Mouse (Mus musculus): ENCODE data around the gene Ptpn20. TPM values are rescaled to one million over a fixed set of nuclear protein-coding genes. Genes with fewer than 3 reads are reported as not detected.
A peak's percentile ranks its signal among the peaks of the same experiment; 100 is the strongest.

Ptpn20 gene
- total RNA-seq (2021) (not detected), polyA plus RNA-seq (2012; rRNA removed) (not detected in 2 replicates)
- long read RNA-seq: 0 reads

DNA sequence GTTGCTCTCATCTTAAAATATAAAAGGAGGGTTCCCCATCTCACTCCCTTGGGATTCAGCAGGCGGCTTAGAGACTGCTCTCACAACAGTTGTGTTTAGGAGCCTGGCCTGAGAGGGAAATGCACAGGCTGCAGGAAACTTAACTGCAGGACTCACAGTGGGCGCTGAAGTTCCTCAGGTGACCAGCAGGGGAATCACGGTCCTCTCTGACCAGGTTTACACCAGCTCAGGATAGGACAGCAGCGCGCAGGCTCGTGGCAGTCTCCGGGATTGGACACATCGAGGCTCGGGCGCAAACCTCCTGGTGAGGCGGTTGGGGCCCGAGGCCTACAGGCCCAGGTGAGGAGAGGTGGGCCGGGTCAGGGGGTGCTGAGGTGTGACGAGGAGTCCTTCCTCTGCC, at the start of gene Ptpn20:
Gene Ptpn20, plus strand, starts transcription at position 257 of the 400 bp plus-strand sequence.
- DNase-seq: no peak

DNA sequence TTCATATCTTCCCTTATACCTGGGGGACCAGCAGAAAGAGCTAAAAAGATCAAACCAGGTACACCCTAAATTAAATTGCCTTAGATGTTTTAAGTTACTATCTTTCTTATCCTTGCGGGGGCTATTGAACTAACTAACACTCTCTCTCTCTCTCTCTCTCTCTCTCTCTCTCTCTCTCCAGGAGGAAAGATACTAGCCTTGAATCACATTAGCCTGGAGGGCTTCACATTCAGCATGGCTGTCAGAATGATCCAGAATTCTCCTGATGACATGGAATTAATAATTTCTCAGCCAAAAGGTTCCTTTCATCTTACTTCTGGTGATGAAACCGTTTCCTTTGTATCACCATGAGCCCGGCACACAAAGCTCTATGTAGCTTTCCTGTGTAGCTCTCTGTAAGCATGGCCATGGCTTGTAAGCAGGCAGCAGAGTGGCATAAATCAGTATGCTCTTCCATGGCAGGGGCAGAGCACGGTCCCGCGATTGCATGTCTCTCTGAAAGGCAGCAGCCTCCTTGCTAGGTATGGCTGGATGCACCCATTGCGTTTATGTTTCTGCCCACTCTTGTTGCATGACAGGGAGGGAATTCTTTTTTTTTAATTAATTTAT, 49.3 kb upstream of the Ptpn20 start:
- DNase-seq: no peak

DNA sequence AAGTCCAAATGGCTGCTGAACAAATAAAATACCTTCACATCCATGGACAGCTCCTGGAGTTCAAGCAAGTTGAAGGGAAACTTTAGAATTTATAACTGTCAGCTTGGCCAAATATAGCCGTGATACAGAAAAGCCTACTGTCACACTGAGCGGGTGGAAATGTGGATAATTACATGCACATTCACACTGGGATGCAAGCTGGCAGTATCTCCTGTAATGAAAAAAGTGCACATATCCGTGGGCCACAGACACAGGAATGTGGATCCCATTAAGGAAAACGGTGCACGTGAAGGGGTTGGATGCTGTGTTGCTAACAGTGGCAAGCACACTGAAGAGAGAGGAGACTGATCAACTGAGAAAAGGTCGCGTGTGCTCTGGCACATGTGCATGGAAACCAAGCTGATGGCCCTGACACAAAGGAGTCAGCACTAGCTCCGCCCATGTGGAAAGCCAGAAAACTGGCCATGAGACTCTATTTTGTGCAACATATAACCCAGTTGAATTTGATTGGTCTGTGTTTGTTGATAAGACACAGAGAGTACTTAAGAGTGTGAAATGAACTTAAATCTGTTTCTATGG, 43.4 kb upstream of the Ptpn20 start:
- no peak for DNase-seq

DNA sequence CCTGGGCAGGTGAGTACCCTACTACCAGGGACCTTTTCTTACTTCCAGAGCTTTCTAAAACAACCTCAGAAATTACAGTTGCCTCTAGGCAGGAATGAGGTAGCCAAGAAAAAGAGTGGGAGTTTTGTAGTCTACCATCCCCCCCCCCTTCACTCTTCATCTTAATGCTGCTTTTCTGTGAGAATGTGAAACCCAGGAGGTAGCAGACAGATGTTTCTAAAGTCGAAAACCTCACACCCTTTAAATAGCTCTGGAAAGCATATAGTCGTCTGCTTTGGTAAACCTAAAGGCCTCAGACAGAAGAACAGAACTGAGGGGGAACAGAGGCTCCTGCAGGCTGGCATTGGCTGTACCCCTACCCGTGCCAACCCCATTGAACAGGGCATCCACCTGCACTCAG, 40.4 kb upstream of the Ptpn20 start:
- no peak for DNase-seq

DNA sequence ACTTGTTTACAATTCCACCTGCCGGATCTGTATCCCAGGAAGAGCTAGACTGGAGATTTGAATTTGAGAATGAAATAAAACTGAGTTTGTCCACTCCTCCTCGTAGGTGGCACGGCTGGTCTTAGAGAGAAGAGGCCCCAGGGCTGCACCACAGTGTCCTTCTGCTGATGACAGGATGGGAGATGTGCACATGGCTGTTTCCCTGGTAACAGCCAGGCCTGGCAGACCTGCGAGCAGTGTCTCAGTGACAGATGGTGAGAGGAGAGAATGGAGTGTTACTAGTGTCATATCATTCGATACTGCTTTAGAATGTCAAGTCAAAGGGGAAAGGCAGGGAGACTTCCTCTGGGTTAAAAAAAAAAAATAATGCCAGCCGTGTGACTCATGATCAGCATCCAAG, 39.2 kb upstream of the Ptpn20 start:
- peak; percentile 2 for DNase-seq

DNA sequence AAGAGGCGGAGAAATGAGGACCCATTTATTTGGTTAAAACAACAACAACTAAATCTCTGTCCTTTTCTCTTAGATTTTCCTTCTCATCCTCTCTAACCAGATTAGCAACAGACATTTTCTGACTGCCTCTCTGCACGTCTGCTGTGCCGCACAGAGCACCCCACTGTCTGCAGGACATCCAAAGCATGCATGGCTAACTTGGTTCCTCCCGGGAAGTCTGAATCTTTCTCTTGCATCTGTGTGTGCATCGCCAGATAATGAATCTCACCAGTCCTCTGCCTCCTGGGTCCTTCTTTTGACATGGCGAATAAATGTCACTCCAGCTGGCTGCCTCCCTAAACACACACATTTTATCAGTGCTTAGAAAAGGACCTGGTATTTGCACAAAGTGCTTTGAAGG, 18.3 kb upstream of the Ptpn20 start:
- DNase-seq: no peak

DNA sequence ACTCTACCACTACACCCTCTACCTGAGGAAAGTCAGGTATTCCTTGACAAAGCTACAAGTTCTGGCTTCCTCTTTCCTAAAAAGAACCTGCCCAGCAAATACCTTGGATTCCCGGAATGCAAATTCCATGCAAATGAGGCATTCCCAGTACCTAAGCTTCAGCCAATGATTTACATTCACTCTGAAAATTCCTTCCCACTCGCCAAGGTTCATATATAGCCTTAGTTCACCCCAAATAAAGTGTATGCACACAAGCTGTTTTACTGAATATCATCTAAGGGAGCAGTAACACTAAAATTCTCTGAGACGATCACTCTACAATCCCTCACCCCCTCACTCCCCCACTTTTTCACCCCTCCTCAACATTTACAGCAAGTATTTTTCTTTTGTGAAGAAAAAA, 15.4 kb upstream of the Ptpn20 start:
- DNase-seq: no peak

DNA sequence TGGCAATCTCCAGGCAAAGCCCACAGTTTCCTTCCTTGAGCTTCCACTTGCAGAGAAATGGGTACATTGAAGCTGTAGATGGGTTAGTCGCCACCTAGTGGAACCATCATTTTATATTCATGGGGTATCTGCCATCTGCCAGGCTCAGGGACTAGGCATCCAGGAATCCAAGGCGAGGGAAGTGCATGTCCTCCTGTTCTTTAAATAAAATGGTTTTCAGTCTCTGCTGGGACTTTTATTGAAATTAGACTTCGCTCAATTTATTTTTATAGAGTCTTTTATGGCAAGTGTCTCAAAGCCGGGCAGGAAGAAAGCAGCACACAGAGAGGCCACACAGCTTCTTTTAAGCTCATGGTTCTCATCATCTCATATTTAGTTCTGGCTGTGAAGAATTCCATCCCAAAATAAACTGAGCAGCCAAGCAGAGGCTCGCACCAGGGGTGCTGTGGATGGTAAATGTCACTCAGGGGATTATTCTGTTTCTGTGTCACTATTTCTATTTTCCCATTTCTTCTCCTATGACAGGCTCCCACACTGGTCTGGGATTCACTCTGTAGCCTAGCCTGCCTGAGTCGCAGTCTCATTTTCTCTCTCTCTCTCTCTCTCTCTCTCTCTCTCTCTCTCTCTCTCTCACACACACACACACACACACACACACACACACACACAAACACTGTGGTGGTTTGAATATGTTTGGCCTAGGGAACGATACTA, 9.1 kb upstream of the Ptpn20 start:
- no peak for DNase-seq

DNA sequence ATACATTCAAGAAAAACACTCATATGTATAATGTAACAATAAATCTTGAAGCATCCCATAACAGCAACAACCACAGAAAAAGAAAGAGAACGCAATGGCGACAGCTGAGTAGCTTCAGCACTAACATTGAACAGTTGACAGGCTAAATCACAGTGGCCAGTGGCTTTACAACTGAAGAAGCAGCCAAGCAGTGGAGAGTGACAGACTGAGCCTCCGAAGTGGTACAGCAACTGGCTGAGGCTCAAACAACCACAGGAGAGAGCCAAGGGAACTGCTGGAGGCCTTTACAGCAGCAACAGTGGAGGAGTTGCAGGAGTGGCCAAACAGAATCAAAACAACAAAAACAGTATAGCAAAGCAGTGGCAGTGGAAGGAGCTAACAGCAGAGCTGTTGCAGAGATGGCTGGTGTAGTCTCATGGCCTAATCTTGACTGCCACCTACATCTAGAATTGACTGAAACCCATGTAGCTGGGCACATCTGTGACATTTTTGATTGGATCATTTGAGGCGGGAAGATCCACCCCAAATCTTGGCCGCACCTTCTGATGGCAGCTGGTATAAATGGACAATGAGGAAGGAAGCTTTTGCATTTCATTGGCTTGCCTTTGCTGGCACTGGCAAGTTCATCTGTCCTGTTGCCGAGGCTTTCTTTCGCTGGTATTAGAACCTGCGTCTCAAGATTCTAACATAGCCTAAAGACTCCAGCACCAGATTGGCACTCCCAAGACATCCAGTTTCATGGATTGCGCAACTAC, 9.5 kb downstream of the Ptpn20 start:
- no peak for DNase-seq

DNA sequence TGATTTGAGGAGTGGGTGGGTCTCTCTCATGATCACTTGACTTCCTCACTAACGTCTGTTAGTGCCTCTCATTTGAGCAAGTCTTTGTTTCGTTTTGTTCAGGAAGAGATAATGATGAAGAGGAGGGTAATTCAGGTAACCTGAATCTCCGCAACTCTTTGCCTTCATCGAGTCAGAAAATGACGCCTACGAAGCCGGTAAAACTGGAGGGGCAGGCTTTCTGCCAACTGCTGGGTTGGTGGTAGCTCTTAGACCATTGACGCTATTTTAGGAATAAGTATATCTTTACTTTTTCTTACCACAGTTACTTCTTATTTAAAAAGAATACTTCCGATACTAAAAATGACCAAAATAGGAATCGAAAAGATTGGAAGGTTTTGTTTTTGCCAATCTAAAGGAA, 18.4 kb downstream of the Ptpn20 start:
- DNase-seq: no peak

DNA sequence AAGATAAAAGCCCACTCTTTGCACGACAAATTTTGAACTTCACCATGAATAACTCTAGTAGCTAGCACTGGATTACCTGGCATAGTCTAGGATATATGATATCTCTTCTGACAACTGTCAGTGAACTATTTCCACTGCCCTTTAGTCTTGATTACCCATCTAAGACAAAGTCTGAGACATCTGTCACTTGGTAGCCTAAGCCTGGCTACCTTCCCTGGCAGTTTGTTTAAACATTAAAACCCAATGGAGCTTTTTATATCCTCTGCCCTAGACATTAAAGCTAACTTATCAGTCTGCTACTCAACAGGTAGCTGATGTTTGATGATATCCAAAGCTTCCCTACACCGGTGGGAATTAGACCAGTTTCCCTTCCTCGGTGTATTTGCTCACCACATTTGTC, 36.0 kb downstream of the Ptpn20 start:
- no peak for DNase-seq

DNA sequence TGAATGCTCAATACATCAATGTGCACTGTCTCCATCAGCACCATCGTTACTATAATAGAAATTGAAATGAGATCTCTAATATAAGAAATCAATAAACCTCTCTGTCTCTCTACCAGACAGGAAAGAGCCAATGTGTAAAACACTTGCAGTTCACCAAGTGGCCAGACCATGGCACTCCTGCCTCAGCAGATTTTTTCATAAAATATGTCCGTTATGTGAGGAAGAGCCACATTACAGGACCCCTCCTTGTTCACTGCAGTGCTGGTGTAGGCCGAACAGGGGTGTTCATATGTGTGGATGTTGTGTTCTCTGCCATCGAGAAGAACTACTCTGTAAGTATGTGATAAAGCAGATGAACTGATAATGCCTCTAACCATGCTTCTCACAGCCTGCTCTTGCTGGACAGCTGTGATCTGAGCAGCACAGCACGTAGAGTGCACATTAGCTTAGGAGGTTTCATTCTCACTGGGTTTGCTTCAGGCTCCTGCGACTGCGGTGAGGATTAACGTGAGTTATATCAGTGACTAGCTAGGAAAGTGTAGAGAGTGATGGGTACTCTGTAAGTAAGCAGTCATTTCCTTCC, 43.9 kb downstream of the Ptpn20 start:
- no peak for DNase-seq

DNA sequence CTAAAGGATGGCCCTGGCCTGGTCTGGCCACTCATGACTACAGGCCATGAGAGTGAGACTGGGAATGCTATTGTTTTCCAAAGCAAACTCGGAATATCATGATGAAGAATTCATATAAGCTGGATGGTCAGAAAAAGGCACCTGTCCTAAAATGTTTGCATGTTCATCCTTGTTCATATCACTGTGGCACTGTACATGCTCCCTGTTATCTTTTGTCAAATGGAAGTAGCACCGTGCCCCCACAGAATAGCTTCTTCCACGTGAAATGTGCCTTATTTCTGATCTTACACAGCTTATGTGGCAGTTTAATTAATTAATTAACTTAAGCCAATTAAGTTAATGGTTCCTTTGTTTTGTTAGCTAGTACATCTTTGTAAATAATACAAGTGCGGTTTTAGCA, 45.3 kb downstream of the Ptpn20 start:
- DNase-seq: no peak

DNA sequence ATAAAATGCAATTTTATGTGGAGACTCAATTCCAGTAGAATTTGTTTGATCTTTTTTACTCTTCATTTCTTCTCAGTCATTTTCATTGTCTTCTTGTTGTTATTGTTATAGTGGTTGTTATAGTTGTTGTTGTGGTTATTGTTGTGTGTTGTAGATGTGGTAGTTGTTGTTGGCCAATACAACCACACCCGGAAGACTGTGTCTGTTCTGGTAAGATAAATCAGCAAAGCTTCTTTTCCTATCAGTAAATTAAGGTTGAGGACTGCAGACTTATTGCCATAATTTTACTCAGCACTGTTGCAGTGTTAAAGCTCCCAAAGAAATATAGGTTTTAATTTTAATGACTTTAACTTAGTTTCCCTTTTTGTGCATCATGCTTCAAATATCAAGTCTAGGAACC, 45.8 kb downstream of the Ptpn20 start:
- DNase-seq: no peak

DNA sequence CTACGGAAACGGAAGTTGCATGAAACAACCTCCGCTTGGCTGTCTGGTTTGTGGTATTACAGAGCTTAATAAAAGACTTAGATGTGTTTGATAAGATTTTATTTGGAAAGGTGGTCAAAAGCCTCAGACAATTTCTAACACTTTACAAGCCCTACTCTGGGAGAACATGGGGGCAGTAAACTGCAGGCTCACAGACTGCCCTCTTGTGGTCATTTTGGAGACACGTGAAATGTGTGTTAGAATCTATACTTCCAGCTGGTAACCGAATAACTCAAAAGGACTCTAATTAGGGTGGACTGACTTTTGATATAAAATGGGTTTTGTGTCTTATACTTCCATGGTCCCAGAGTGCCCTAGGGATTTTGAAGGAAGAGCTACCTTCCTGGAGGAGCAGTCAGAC, 50.4 kb downstream of the Ptpn20 start:
- no peak for DNase-seq

DNA sequence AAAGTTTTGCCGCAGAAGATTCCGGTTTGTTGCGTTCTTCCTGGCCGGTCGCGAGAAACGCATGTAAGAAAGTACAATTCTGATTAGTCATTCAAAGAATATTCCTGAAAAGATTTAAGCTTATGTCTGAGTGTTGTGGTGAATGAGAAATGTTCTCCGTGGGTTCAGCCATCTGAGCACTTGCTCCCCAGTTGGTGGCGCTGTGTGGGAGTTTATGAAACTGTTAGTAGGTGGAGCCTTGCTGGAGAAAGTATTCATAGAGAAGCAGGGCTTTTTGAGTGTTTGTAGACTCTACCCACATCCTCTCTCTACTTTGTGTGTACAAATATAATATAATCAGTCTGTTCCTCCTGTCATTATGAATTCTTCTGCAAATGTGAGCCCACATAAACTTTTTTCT, 61.7 kb downstream of the Ptpn20 start:
- peak; percentile 13 for DNase-seq

DNA sequence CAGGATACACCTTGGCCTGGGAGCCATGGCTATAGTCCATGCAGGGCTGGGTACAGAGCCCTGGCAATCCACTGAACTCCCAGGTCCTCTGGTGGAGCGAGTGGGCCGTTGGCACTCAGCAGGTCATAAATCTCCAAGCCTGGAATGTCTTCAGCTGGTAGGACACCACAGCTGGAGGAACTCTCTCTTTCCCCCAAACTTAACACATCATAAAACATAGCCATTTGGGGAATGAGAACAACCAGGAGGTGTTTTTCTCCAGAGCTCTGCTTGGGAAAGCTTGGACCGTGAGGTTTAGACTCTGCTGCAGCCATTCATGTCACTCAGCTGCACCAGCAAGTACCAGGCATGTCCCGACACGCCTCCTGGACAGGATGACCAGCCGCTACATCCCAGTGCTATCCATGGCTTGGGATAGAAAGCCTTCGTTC, 68.5 kb downstream of the Ptpn20 start:
- no peak for DNase-seq

DNA sequence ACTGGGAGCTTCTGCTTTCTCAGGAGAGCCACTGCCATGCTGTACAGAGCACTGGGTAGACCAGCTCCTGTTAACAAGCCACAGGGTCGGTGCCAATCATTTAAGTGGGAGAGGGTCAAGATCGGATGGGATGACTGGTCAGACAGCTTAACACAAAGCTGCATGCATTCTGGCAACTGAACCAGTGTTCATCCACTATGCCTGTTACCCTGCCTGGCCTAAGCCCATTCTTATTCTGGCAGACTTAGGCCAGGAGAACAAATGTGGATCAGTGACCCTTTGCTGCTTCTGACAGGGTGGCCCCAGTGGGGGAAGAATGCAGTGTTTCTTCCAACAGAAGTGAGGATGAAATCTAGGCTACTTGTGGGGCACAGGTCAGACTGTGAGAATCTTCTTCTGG, 69.3 kb downstream of the Ptpn20 start:
- DNase-seq: no peak

DNA sequence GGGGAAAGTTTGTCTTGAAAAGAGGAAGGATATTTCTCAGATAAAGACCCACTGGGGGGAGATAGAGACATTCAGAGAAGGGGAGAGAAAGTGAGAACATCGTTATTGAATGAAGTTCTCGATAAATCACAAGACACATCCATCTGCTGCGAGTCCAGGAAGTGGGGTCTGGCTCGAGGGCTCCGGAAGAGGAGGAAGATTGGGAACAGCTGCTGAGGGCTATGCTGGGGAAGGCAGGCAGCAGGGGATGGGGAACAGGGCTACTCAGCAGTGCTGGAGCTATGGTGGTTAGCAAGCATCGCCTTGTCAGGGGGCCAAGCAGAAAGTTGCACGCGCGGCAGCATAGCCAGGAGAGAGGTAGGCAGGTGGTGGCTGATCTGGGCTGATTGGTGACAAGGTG, 73.1 kb downstream of the Ptpn20 start:
- no peak for DNase-seq

DNA sequence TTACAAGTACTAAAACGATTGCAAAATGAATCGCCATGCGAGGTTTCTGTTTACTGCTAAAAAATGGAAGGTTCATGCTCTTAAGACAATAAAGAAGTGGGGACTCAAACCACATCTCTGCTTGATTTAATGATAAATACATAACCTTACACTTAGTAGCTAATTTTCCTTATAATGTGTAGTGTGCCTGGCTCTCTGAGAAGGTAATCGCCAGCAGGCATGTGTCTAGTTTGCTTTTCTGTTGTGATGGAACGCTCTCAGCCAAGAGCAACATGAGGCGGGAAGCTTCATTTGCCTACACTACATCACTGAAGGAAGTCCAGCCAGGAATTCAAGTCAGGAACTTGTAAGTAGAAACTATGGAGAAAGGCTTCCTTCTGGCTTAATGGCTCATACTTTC, 77.3 kb downstream of the Ptpn20 start:
- DNase-seq: no peak

DNA sequence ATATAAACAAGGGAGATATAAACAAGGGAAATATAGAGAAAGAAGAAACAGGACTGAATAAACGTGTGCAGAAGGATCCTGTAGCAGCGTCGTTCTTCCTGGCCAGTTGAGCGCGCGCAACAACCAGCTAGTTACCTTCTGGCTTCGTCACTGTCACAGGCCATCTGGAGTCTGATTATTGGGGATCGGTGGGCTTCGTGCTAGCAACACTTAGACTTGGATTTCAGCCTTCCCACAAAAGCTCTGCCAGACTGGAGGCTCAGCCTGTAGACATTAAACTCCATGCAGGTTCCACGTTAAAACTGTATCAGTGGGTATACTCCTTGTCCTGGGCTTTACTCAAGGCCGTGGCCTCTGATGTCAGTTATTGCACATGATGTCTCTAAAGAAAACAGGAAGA, 80.9 kb downstream of the Ptpn20 start:
- DNase-seq: no peak

DNA sequence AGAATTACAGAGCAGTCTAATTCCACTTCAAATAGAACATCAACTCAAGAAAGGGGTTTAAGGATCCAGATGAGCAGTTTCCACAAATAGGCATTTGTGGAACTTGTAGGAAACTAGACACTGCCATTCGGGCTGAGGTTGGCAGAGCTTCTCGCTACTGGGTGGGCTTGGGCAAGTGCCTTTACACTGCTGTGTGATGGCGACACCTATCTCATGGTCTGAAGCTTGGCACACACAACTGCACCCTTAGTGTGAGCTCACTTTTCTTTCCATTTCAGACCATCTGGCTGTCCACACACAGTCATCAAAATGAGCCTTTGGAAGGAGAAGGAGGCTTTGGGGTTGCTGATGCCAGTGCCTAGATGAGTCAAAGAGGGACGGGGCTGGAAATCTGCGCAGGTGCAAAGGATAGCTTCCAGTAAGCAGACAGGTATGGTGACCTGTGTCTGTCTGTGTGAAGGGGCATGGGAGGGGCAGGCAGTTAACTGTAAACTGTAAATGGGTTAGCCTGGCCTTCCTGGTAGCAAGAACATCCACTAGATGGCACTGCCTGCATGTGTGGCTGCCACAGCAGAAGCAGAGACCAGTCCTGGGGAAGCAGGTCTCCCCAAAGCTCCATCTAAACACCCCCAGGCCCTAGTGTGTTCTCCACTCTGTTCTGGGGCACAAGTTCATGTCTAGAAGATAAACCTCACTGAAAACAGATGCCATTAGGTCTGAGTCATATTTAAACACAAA, 84.5 kb downstream of the Ptpn20 start:
- DNase-seq: peak; percentile 45

Data from adrenal gland, adult 2 months (tissue).